ENCODE assay signal across 7 mouse cellular contexts in the genomic region with DNA sequence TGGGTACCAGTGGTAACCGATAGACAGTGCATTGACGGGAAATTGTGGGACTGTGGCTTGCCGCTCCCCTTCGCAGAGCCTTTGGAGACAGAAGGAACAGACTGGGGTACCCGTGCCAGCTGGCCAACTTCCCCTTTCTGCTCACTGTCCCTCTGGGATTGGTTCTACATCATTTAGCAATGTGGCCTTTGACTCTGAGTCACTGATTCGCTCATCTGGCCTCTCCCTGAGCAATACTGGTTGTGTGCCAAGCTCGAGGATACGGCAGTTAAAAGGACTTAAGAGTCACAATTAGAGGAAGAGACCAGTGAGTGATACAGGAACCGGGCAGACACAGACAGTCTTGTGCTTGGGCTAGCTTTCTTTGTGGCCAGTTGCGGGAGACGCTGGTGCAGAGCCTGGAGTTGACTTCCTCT.
DNase-seq lines count a peak whose midpoint lies in the region; ATAC-seq and TF ChIP-seq lines count a peak whose summit lies in the region.

No protein-coding gene starts in this region.

- no peak for ATAC-seq in midbrain, postnatal 0 days (ENCODE audit: low FRiP score)
- ATAC-seq in midbrain, embryonic 11.5 days (ENCODE audit: low FRiP score) = no peak
- peak; percentile 30 for ATAC-seq in granulocyte monocyte progenitor cell, adult 5-6 weeks (replicated peaks; ENCODE audit: poor library complexity, severe bottlenecking)

- H3K36me3 ChIP-seq in midbrain, postnatal 0 days (ENCODE audit: insufficient read depth, low read length) = no peaks in the 10 kb centered on the region
- H3K36me3 ChIP-seq in midbrain, embryonic 11.5 days (ENCODE audit: control insufficient read depth, insufficient read depth, low read length) = no peaks in the 10 kb centered on the region
- H3K36me3 ChIP-seq in limb, embryonic 10.5 days = no peaks in the 10 kb centered on the region

- WGBS in midbrain, postnatal 0 days = 66% methylated on average over 11 of the region's 11 CpGs
- WGBS in midbrain, embryonic 11.5 days = 81% methylated on average over 11 of the region's 11 CpGs
- WGBS in limb, embryonic 10.5 days = 85% methylated on average over 11 of the region's 11 CpGs

- H3K4me1 ChIP-seq in midbrain, postnatal 0 days (ENCODE audit: insufficient read depth, low read length) = no peaks in the 10 kb centered on the region
- no peaks in the 10 kb centered on the region for H3K4me1 ChIP-seq in midbrain, embryonic 11.5 days (ENCODE audit: control insufficient read depth, insufficient read depth, low read length)
- peaks cover 20% of the 10 kb centered on the region for H3K4me1 ChIP-seq in limb, embryonic 10.5 days

- DNase-seq in midbrain, postnatal 0 days (ENCODE audit: low spot score) = peak; percentile 74
- no peak for DNase-seq in midbrain, embryonic 11.5 days (ENCODE audit: low spot score, missing footprints)
- peak; percentile 61 to 73 for DNase-seq in adrenal gland, postnatal 36 days
- DNase-seq in lung, postnatal 36 days = peak; percentile 3
- DNase-seq in embryo, embryonic 11 days = no peak
- no peak for DNase-seq in limb, embryonic 10.5 days (ENCODE audit: low spot score)

- H3K4me3 ChIP-seq in midbrain, postnatal 0 days (ENCODE audit: low read depth, low read length) = no peak overlapping the region
- no peak overlapping the region for H3K4me3 ChIP-seq in midbrain, embryonic 11.5 days (ENCODE audit: low read depth, low read length)
- H3K4me3 ChIP-seq in limb, embryonic 10.5 days = no peak overlapping the region

- no peak overlapping the region for H3K9ac ChIP-seq in midbrain, postnatal 0 days (replicated peaks; ENCODE audit: low read length, poor library complexity, severe bottlenecking)
- H3K9ac ChIP-seq in midbrain, embryonic 11.5 days (ENCODE audit: low read length) = no peak overlapping the region

- H3K27me3 ChIP-seq in midbrain, postnatal 0 days (ENCODE audit: insufficient read depth, low read length) = 0 out of 2 replicates have a peak, but pooled peaks cover 4% of the 10 kb centered on the region
- H3K27me3 ChIP-seq in midbrain, embryonic 11.5 days (ENCODE audit: control insufficient read depth, insufficient read depth, low read length) = no peaks in the 10 kb centered on the region
- peaks cover 34% of the 10 kb centered on the region for H3K27me3 ChIP-seq in limb, embryonic 10.5 days (ENCODE audit: low read depth, poor library complexity, severe bottlenecking)

- TF ChIP-seq CTCF in midbrain, postnatal 0 days (IDR thresholded peaks at IDR 0.05) = no peak

- H3K4me2 ChIP-seq in midbrain, postnatal 0 days (ENCODE audit: low read depth, low read length, poor library complexity, severe bottlenecking) = no peak overlapping the region
- no peak overlapping the region for H3K4me2 ChIP-seq in midbrain, embryonic 11.5 days

- no peaks in the 10 kb centered on the region for H3K9me3 ChIP-seq in midbrain, postnatal 0 days (ENCODE audit: low read length)
- no peaks in the 10 kb centered on the region for H3K9me3 ChIP-seq in midbrain, embryonic 11.5 days (ENCODE audit: control insufficient read depth, low read length)
- H3K9me3 ChIP-seq in limb, embryonic 10.5 days (replicated peaks) = no peaks in the 10 kb centered on the region

- no peak overlapping the region for H3K27ac ChIP-seq in midbrain, postnatal 0 days (ENCODE audit: low read depth, low read length)
- no peak overlapping the region for H3K27ac ChIP-seq in midbrain, embryonic 11.5 days (ENCODE audit: low read depth, low read length)
- no peak overlapping the region for H3K27ac ChIP-seq in limb, embryonic 10.5 days

Comparison
In these comparisons a context has a peak if more than half of its experiments do, and no peak if none do; other contexts are left out.
1. DNase-seq: peak in midbrain, postnatal 0 days (single experiment), adrenal gland, postnatal 36 days (2 of 2) and lung, postnatal 36 days (single experiment); none in midbrain, embryonic 11.5 days (single experiment), embryo, embryonic 11 days (single experiment) and limb, embryonic 10.5 days (single experiment).